Mouse (Mus musculus) lung, postnatal 0 days (tissue): ENCODE results near the gene Kpna2. TPM values are rescaled to one million over a fixed set of nuclear protein-coding genes. Genes with fewer than 3 reads are reported as not detected.
A peak's percentile ranks its signal among the peaks of the same experiment; 100 is the strongest.

ENCODE experiments used
- ATAC-seq: fragments of 200-750 bp; cut with Nextera tagmentation; 2 replicates; pipeline ENCODE4 v1.8.0; 2017; ENCODE audit warnings: moderate library complexity
- DNase-seq: peaks from one replicate; pipeline ENCODE4 v3.0.0-alpha.2; 2016; ENCODE audit warnings: low spot score
- H3K27ac ChIP-seq: fragments of 300-500 bp; sonication (generic); 2 replicates; pipeline ENCODE4 v1.5.1; 2014; ENCODE audit warnings: antibody characterized with exemption, mild to moderate bottlenecking, low read length, mixed read lengths
- H3K27me3 ChIP-seq: fragments of 300-500 bp; sonication (generic); replicated peaks from 2 replicates; pipeline ENCODE4 v1.6.1; 2014; ENCODE audit warnings: low read length, mixed read lengths; ENCODE audit not compliant: insufficient read depth
- H3K36me3 ChIP-seq: fragments of 300-500 bp; sonication (generic); 2 replicates; pipeline ENCODE4 v1.6.1; 2014; ENCODE audit warnings: low read length, mixed read lengths; ENCODE audit not compliant: insufficient read depth
- H3K4me1 ChIP-seq: fragments of 300-500 bp; sonication (generic); 2 replicates; pipeline ENCODE4 v1.6.1; 2014; ENCODE audit warnings: antibody characterized with exemption, low read depth, low read length, mixed read lengths; ENCODE audit not compliant: insufficient read depth
- H3K4me2 ChIP-seq: fragments of 300-500 bp; sonication (generic); replicated peaks from 2 replicates; pipeline ENCODE4 v1.6.1; 2014; ENCODE audit warnings: low read depth, mild to moderate bottlenecking, low read length, moderate library complexity, mixed read lengths
- H3K4me3 ChIP-seq: fragments of 300-500 bp; sonication (generic); 2 replicates; pipeline ENCODE4 v1.5.1; 2014; ENCODE audit warnings: low read depth, low read length
- H3K9ac ChIP-seq: fragments of 300-500 bp; sonication (generic); replicated peaks from 2 replicates; pipeline ENCODE4 v1.6.1; 2014; ENCODE audit warnings: low read depth, mild to moderate bottlenecking
- H3K9me3 ChIP-seq: fragments of 300-500 bp; sonication (generic); 2 replicates; pipeline ENCODE4 v1.6.1; 2016; ENCODE audit warnings: low read length, mixed read lengths
- CTCF ChIP-seq: IDR thresholded peaks from 2 replicates; pipeline ENCODE4 v1.5.1; 2016; ENCODE audit warnings: antibody characterized with exemption, mild to moderate bottlenecking
- EP300 ChIP-seq: IDR thresholded peaks from 2 replicates; pipeline ENCODE4 v1.6.1; 2016; ENCODE audit warnings: antibody characterized with exemption, mild to moderate bottlenecking, control low read depth
- WGBS: fragments of 180-500 bp; shearing (Covaris S2); extraction: QIAGEN DNeasy Blood & Tissue Kit; methylation state at CpG from one replicate; pipeline ENCODE4 v1.1.7; 2014; 5-methylcytosine and 5-hydroxymethylcytosine counted together
- polyA plus RNA-seq: library from polyadenylated mRNA; unstranded; fragments of >200 nt; fragmentation: Nextera tagmentation; extraction: Ambion mirVana; gene quantifications from 2 replicates; pipeline ENCODE4 v1.2.1, GENCODE M21; 2015

Gene Kpna2
- polyA plus RNA-seq, 1 experiment from 2014 or later, result 83.6 TPM

DNA sequence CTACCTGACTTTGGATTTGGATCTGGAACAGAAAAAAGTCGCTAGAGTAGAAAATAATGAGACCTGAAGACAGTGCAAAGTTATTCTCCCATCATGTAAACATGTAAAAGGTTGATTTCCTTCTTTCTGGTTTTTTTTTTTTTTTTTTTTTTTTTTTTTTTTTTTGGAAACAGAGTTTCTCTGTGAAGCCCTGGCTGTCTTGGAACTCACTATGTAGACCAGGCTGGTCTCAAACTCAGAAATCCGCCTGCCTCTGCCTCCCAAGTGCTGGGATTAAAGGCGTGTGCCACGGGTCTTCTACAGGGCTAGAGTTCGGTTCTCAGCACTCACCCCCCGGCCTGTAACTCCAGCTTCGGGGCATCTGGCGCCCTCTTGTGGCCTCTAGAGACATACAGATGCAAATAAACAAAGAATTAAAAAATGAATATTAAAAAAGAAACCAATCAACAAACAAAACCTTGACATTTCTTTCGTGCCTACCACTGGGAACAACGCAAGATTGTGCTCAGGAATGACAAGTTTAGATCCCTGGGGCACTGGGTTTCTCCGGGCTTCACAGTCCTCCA is 14.8 kb upstream of the Kpna2 start:
- Histone ChIP-seq H3K27ac (peak overlapping the region; percentile 78; the same call in 1 of the 2 replicates), H3K9me3 (no peaks in the 10 kb centered on the region), H3K27me3 (no peaks in the 10 kb centered on the region), H3K9ac (no peak overlapping the region), H3K4me1 (peaks cover 15% of the 10 kb centered on the region; the same call in 1 of the 2 replicates), H3K36me3 (no peaks in the 10 kb centered on the region), H3K4me3 (no peak overlapping the region), H3K4me2 (no peak overlapping the region)
- no peak for DNase-seq
- ATAC-seq, result no peak
- WGBS, result 71% methylated on average over 11 of the region's 11 CpGs
- TF ChIP-seq CTCF, result peak; percentile 47
- TF ChIP-seq EP300, result no peak

DNA sequence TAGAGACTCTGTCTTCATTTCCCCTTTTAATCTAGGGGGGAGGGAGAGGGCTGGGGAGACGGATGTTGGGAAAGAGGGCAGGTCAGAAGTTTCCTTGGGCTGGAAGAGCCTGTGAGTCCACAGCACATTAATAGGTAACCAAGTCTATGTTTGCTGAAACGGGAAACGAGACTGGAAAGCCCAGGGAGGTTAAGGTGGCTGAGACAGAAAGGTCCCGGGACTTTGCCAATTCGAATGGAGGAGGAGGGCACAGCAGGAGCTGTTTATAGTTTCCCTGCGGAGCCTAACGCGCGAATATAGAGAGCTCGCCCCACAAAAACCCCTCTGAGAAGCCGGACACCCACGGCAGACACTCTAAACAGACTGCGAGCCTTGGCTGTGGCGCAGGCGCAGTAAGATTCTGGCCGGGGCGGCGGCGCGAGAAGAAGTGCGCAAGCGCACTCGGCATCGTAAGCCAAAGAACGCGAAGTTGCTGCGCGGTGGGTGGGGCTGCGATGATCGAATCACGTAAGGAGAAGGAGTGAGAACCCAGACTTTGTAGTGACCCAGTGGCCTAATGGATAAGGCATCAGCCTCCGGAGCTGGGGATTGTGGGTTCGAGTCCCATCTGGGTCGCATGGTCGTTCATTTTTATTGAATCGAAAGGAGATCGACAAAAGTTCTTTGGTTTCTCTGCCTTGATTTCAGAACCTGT is 13.1 kb upstream of the Kpna2 start:
- DNase-seq, result peak; percentile 98
- Histone ChIP-seq H3K9ac (peak overlapping the region; percentile 62), H3K9me3 (no peaks in the 10 kb centered on the region), H3K4me1 (peaks cover 15% of the 10 kb centered on the region; the same call in 1 of the 2 replicates), H3K36me3 (no peaks in the 10 kb centered on the region), H3K27ac (peak overlapping the region; percentile 97), H3K4me3 (peak overlapping the region; percentile 48), H3K4me2 (peak overlapping the region; percentile 53), H3K27me3 (no peaks in the 10 kb centered on the region)
- TF ChIP-seq CTCF (no peak), EP300 (no peak)
- WGBS, result under 1% methylated on average over 37 of the region's 37 CpGs
- ATAC-seq, result peak; percentile 87

DNA sequence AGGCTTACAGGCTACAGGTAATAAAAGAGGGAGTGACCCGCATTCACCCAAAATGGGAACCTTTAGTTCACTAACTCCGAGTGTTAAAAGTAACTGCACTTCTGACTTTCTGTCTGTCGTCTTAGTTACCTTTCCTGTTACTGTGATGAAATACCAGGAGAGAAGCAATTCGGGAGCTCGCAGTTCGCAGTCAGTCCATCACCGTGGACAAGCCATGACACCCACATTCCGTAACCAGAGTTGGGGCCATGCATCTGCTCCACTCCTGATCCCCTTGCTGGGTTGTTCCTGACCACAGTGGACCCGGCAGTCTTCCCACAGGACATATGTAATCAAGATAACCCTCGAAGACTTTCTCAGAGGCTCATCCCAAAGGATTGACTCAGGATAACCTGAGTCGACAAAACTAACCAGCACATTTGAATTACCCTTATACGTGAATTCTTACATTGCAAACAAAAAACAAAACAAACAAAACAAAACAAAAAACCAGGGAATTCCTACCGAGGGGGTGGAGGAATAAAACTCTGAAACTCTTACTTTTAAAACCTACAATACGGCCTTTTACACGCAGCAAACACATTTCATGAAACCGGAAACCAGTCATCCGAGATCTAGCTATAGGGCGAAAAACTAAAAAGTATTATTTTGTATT is 12.5 kb upstream of the Kpna2 start:
- Histone ChIP-seq H3K9ac (peak overlapping the region; percentile 62), H3K36me3 (no peaks in the 10 kb centered on the region), H3K27me3 (no peaks in the 10 kb centered on the region), H3K4me2 (peak overlapping the region; percentile 53), H3K4me1 (peaks cover 15% of the 10 kb centered on the region; the same call in 1 of the 2 replicates), H3K9me3 (no peaks in the 10 kb centered on the region), H3K4me3 (peak overlapping the region; percentile 48), H3K27ac (peak overlapping the region; percentile 97)
- TF ChIP-seq CTCF (no peak), EP300 (peak; percentile 64)
- DNase-seq, result peak; percentile 67
- no peak for ATAC-seq
- 19% methylated on average over 18 of the region's 18 CpGs for whole genome bisulfite sequencing

DNA sequence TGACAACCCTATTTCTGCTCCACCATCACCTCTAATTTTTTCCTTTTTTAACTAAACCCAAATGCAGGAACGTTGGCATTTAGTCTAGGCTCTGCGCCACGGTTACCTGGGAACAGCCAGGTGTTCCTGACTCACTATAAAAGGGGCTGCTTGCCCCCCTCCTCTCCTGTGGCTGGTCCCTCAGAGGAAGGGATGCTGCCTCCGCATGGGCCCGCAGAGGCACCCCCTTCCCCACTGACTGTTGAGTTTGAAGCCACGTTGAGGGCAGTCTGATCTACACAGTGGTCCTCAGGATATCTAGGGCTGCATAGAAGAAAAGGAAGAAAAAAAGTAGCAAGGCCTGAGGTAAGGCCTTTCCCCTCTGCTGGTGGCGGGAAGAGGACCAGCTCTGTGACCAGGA is 11.8 kb upstream of the Kpna2 start:
- no peak for ATAC-seq
- Histone ChIP-seq H3K27ac (peak overlapping the region; percentile 97; the same call in 1 of the 2 replicates), H3K36me3 (no peaks in the 10 kb centered on the region), H3K9me3 (no peaks in the 10 kb centered on the region), H3K9ac (no peak overlapping the region), H3K27me3 (no peaks in the 10 kb centered on the region), H3K4me2 (no peak overlapping the region), H3K4me3 (no peak overlapping the region), H3K4me1 (peaks cover 15% of the 10 kb centered on the region; the same call in 1 of the 2 replicates)
- TF ChIP-seq CTCF (no peak), EP300 (no peak)
- no peak for DNase-seq
- WGBS, result 72% methylated on average over 7 of the region's 7 CpGs

DNA sequence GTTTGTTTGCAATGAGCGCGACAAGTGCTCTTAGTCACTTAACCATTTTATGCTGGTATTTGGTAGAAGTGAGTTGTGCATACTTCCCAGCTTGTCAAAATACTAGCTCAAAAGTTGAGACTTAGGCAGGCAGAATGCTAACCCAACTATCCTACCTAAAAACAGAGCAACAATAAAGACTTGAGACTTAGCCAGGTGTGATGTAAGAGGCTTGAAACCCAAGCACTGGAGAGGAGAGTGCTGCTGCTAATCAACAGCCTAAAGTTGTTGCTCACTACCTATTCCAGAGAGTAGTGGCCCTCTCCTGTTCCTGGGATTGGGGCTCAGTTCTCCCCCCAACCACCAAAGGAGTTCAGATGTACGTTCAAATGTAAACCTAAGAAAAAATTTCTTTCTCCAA is 11.1 kb upstream of the Kpna2 start:
- Histone ChIP-seq H3K9ac (no peak overlapping the region), H3K27ac (no peak overlapping the region), H3K36me3 (no peaks in the 10 kb centered on the region), H3K4me1 (peaks cover 15% of the 10 kb centered on the region; the same call in 1 of the 2 replicates), H3K4me3 (no peak overlapping the region), H3K27me3 (no peaks in the 10 kb centered on the region), H3K9me3 (no peaks in the 10 kb centered on the region), H3K4me2 (no peak overlapping the region)
- 81% methylated on average over 3 of the region's 3 CpGs for WGBS
- TF ChIP-seq CTCF, result no peak
- TF ChIP-seq EP300, result no peak
- peak; percentile 54 for DNase-seq
- ATAC-seq, result no peak

DNA sequence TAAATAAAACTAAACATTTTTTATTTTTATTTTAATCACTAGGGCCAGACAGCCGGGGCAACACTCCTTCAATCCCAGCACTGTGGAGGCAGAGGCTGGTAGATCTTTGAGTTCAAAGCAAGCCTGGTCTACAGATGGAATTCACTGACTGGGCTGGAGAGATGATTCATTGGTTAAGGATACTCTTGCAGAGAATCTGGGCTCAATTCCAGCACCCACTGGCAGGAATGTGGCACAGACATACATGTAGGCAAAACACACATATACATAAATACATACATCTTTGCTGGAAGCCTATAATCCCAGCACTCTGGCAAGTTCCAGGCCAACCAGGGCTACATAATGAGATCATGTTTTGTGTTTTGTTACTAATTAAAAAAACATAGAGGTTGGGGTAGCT is 6.2 kb upstream of the Kpna2 start:
- no peak overlapping the region for H3K4me3 ChIP-seq
- H3K9me3 ChIP-seq, result no peaks in the 10 kb centered on the region
- ATAC-seq (0 out of 2 replicates have a peak, but pooled peaks have one; percentile 27), DNase-seq (peak; percentile 61)
- TF ChIP-seq EP300, result no peak
- peak; percentile 48 for TF ChIP-seq CTCF
- no peak overlapping the region for H3K9ac ChIP-seq
- H3K27me3 ChIP-seq, result no peaks in the 10 kb centered on the region
- H3K27ac ChIP-seq, result no peak overlapping the region
- no peaks in the 10 kb centered on the region for H3K36me3 ChIP-seq
- 74% methylated on average over 1 of the region's 1 CpGs for WGBS
- no peak overlapping the region for H3K4me2 ChIP-seq
- peaks cover 5% of the 10 kb centered on the region; the same call in 1 of the 2 replicates for H3K4me1 ChIP-seq
